8 mouse cellular contexts compared by ENCODE assay signal in genomic region chr3:89861070-89861469, GRCm38 (mm10). TPM values are rescaled to one million over a fixed set of nuclear protein-coding genes. Genes with fewer than 3 reads are reported as not detected.
DNase-seq lines count a peak whose midpoint lies in the region; ATAC-seq lines count a peak whose summit lies in the region.

No protein-coding gene starts in this region.

- 33% methylated on average over 4 of the region's 4 CpGs for WGBS in kidney, embryonic 14.5 days
- 30% methylated on average over 4 of the region's 4 CpGs for WGBS in lung, embryonic 16.5 days

- no peaks in the 10 kb centered on the region for H3K27me3 ChIP-seq in kidney, embryonic 14.5 days (ENCODE audit: control insufficient read depth, insufficient read depth, low read length)
- H3K27me3 ChIP-seq in lung, embryonic 16.5 days (ENCODE audit: control insufficient read depth, insufficient read depth, low read depth, low read length) = no peaks in the 10 kb centered on the region

- peaks cover 19% of the 10 kb centered on the region for H3K4me1 ChIP-seq in brown adipose tissue, adult 24 weeks (ENCODE audit: control insufficient read depth, insufficient read depth, insufficient read length, low read length)
- H3K4me1 ChIP-seq in kidney, embryonic 14.5 days (ENCODE audit: control insufficient read depth, insufficient read depth, low read length) = no peaks in the 10 kb centered on the region
- H3K4me1 ChIP-seq in lung, embryonic 16.5 days (replicated peaks; ENCODE audit: control insufficient read depth, insufficient read depth, low read length) = peaks cover 12% of the 10 kb centered on the region

- peak overlapping the region; percentile 77 for H3K27ac ChIP-seq in brown adipose tissue, adult 24 weeks (replicated peaks; ENCODE audit: low read depth, low read length)
- H3K27ac ChIP-seq in kidney, embryonic 14.5 days (ENCODE audit: low read depth, low read length) = no peak overlapping the region
- no peak overlapping the region for H3K27ac ChIP-seq in lung, embryonic 16.5 days (ENCODE audit: low read length)

- H3K4me2 ChIP-seq in kidney, embryonic 14.5 days (replicated peaks; ENCODE audit: low read depth, low read length) = no peak overlapping the region
- H3K4me2 ChIP-seq in lung, embryonic 16.5 days (ENCODE audit: low read depth, low read length) = no peak overlapping the region

- DNase-seq in layer of hippocampus, adult 11-12 months (ENCODE audit: low spot score) = peak; percentile 48
- no peak for DNase-seq in layer of hippocampus, adult 9-10 months (ENCODE audit: low spot score)
- peak; percentile 81 for DNase-seq in heart, adult 8-10 months (ENCODE audit: low spot score)
- DNase-seq in retina, postnatal 1 day = peak; percentile 69
- DNase-seq in thymus, adult 18-20 months = no peak

- no peak overlapping the region for H3K4me3 ChIP-seq in brown adipose tissue, adult 24 weeks (ENCODE audit: insufficient read depth, low read depth, low read length)
- H3K4me3 ChIP-seq in kidney, embryonic 14.5 days (ENCODE audit: low read length) = no peak overlapping the region
- no peak overlapping the region for H3K4me3 ChIP-seq in lung, embryonic 16.5 days (ENCODE audit: low read length)

- peak; percentile 50; the same call in 1 of the 2 replicates for ATAC-seq in kidney, embryonic 14.5 days (ENCODE audit: low FRiP score, low TSS enrichment)
- peak; percentile 76 for ATAC-seq in lung, embryonic 16.5 days (ENCODE audit: low read depth)

- no peak overlapping the region for H3K9ac ChIP-seq in kidney, embryonic 14.5 days (ENCODE audit: low read depth, low read length)
- H3K9ac ChIP-seq in lung, embryonic 16.5 days (ENCODE audit: low read length) = peak overlapping the region; percentile 35; the same call in 1 of the 2 replicates

- no peaks in the 10 kb centered on the region for H3K9me3 ChIP-seq in kidney, embryonic 14.5 days (ENCODE audit: control insufficient read depth, low read length)
- no peaks in the 10 kb centered on the region for H3K9me3 ChIP-seq in lung, embryonic 16.5 days (ENCODE audit: control insufficient read depth, low read length)

- no peaks in the 10 kb centered on the region for H3K36me3 ChIP-seq in kidney, embryonic 14.5 days (ENCODE audit: control insufficient read depth, insufficient read depth, low read length)
- no peaks in the 10 kb centered on the region; the same call in 1 of the 2 replicates for H3K36me3 ChIP-seq in lung, embryonic 16.5 days (ENCODE audit: control insufficient read depth, insufficient read depth, low read length)

RNA-seq across cellular contexts. Expression of gene She, which starts 29.9 kb away (rescaled TPM):
- 2.4 and 4.0 TPM in 2 replicates for polyA plus RNA-seq in brown adipose tissue, adult 24 weeks (2012; ENCODE audit: insufficient read depth, insufficient read length, missing spikeins)
- total RNA-seq in heart, adult 8-10 months (2022) = 10 to 100 TPM in 3 of 4 experiments, 1 to 10 TPM in 1; 8.5 to 14.1 (median 12.4) TPM
- polyA plus RNA-seq in kidney, embryonic 14.5 days (2014; fragmentation: Nextera tagmentation; extraction: Ambion mirVana) = 5.4 and 8.2 TPM in 2 replicates
- 8.8 and 9.3 TPM in 2 replicates for polyA plus RNA-seq in lung, embryonic 16.5 days (2015; fragmentation: Nextera tagmentation; extraction: Ambion mirVana)

RNA-seq across cellular contexts. Expression of gene Il6ra, which starts 51.9 kb away (rescaled TPM):
- polyA plus RNA-seq in brown adipose tissue, adult 24 weeks (2012; ENCODE audit: insufficient read depth, insufficient read length, missing spikeins) = 3.6 and 5.4 TPM in 2 replicates
- total RNA-seq in heart, adult 8-10 months (2022) = 1 to 10 TPM; 2.8 to 4.3 (median 3.1) TPM
- 0.55 and 1.1 TPM in 2 replicates for polyA plus RNA-seq in kidney, embryonic 14.5 days (2014; fragmentation: Nextera tagmentation; extraction: Ambion mirVana)
- 5.2 and 5.6 TPM in 2 replicates for polyA plus RNA-seq in lung, embryonic 16.5 days (2015; fragmentation: Nextera tagmentation; extraction: Ambion mirVana)

Comparison
In these comparisons a context has a peak if more than half of its experiments do, and no peak if none do; other contexts are left out.
1. DNase-seq: peak in layer of hippocampus, adult 11-12 months (single experiment), heart, adult 8-10 months (single experiment) and retina, postnatal 1 day (single experiment); none in layer of hippocampus, adult 9-10 months (single experiment) and thymus, adult 18-20 months (0 of 2).